Mouse (Mus musculus): ENCODE measurements around the gene Gpr173. TPM values are rescaled to one million over a fixed set of nuclear protein-coding genes. Genes with fewer than 3 reads are reported as not detected.

The Gpr173 gene
- total and polyA plus RNA-seq, 3 experiments, result not detected

DNA sequence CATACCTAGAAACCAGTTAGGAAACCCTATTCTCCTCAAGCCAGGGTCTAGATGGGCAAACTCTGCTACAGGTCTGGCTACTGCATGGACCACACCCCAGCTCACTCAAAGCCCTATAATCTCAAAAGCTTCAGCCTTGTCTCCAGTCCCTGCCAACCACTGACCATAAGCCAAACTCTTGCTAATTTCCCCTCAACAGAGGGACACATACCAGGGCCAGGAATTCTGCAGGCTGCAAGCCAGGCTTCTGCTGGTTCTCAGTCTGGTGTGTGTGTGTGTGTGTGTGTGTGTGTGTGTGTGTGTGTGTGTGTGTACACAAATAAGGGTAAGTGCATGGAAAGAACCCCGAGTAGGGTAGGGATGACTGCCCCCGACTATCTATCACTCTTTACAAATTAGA lies 2.1 kb downstream of the Gpr173 start:
- in situ Hi-C loops (cut with MboI; ENCODE audit: low pct_ligation_motif_present, low pct_unique_long_range_greater_than_20kb, low sequenced_read_pairs), result no loop called here

GRCm38 (mm10) chrX:152352553-152353153 lies 15.9 kb downstream of the Gpr173 start:
- no peaks in the 10 kb centered on the region for H3K27me3 ChIP-seq (replicated peaks)

More for the DNA sequence above, 2.1 kb downstream of the Gpr173 start:
- no peaks in the 10 kb centered on the region for H3K36me3 ChIP-seq (replicated peaks in 1 of 2; ENCODE audit: control insufficient read depth in 1 of 2, insufficient read depth in 1 of 2, low read length in 1 of 2)
- no peak overlapping the region for H3K4me3 ChIP-seq (replicated peaks in 1 of 3; ENCODE audit: low read depth in 2 of 3, low read length in 2 of 3, poor library complexity in 1 of 3)
- no peak overlapping the region for H3K4me2 ChIP-seq (ENCODE audit: insufficient read depth, low read depth, poor library complexity, severe bottlenecking)
- H3K27ac ChIP-seq (ENCODE audit: insufficient read depth, low read depth), result no peak overlapping the region
- no peaks in the 10 kb centered on the region for H3K4me1 ChIP-seq (ENCODE audit: control insufficient read depth in 1 of 2, insufficient read depth in 2 of 2)
- H3K9ac ChIP-seq (ENCODE audit: insufficient read depth, low read depth), result no peak overlapping the region
- no peak for DNase-seq (ENCODE audit: extremely low read depth)
- TF ChIP-seq RCOR1 (conservative IDR thresholded peaks at IDR 0.05; ENCODE audit: low read depth, low read length), result no peak
- TF ChIP-seq POLR2AphosphoS2 (IDR thresholded peaks at IDR 0.05; ENCODE audit: low read depth, low read length), result no peak
- no peak for TF ChIP-seq HCFC1 (IDR thresholded peaks at IDR 0.05; ENCODE audit: low read depth, low read length)
- no peak for TF ChIP-seq GABPA (IDR thresholded peaks at IDR 0.05; ENCODE audit: insufficient replicate concordance, low read depth, low read length)
- no peak for TF ChIP-seq CHD1 (IDR thresholded peaks at IDR 0.05; ENCODE audit: low read depth, low read length)
- no peak for TF ChIP-seq PAX5 (IDR thresholded peaks at IDR 0.05; ENCODE audit: low read length)
- TF ChIP-seq USF2 (conservative IDR thresholded peaks at IDR 0.05; ENCODE audit: low read depth, low read length), result no peak
- TF ChIP-seq USF1 (IDR thresholded peaks at IDR 0.05; ENCODE audit: low read depth, low read length), result no peak
- no peak for TF ChIP-seq ETS1 (conservative IDR thresholded peaks at IDR 0.05; ENCODE audit: low read depth, low read length)
- TF ChIP-seq EP300 (IDR thresholded peaks at IDR 0.05; ENCODE audit: low read length), result no peak
- no peak for TF ChIP-seq TCF12 (IDR thresholded peaks at IDR 0.05; ENCODE audit: low read depth, low read length)
- TF ChIP-seq JUN (IDR thresholded peaks at IDR 0.05; ENCODE audit: insufficient read depth, low read depth, low read length), result no peak
- TF ChIP-seq ZKSCAN1 (IDR thresholded peaks at IDR 0.05; ENCODE audit: borderline replicate concordance, low read depth, low read length), result no peak
- no peak for TF ChIP-seq JUND (conservative IDR thresholded peaks at IDR 0.05; ENCODE audit: low read depth, low read length)
- no peak for TF ChIP-seq SMC3 (IDR thresholded peaks at IDR 0.05; ENCODE audit: low read depth, low read length)
- no peak for TF ChIP-seq ZMIZ1 (IDR thresholded peaks at IDR 0.05; ENCODE audit: low read depth, low read length)
- no peak for TF ChIP-seq MAX (IDR thresholded peaks at IDR 0.05; ENCODE audit: low read length)
- no peak for TF ChIP-seq UBTF (IDR thresholded peaks at IDR 0.05; ENCODE audit: low read depth, low read length)
- no peak for TF ChIP-seq ZNF384 (IDR thresholded peaks at IDR 0.05; ENCODE audit: low read depth, low read length)
- no peaks in the 10 kb centered on the region for H3K9me3 ChIP-seq (replicated peaks; ENCODE audit: low read length)
- dilution Hi-C loops (cut with MboI; ENCODE audit: extremely low pct_ligation_motif_present, extremely low pct_unique_long_range_greater_than_20kb, low sequenced_read_pairs), result no loop called here
- H3K79me2 ChIP-seq (replicated peaks; ENCODE audit: control insufficient read depth, extremely low read depth, insufficient read depth, poor library complexity, severe bottlenecking), result no peaks in the 10 kb centered on the region
- no peaks in the 10 kb centered on the region for H3K27me3 ChIP-seq (replicated peaks)

More at GRCm38 (mm10) chrX:152352553-152353153, 15.9 kb downstream of the Gpr173 start:
- Histone ChIP-seq H3K79me2 (replicated peaks; ENCODE audit: control insufficient read depth, extremely low read depth, insufficient read depth, poor library complexity, severe bottlenecking) (no peaks in the 10 kb centered on the region), H3K36me3 (replicated peaks in 1 of 2; ENCODE audit: control insufficient read depth in 1 of 2, insufficient read depth in 1 of 2, low read length in 1 of 2) (no peaks in the 10 kb centered on the region), H3K9me3 (replicated peaks; ENCODE audit: low read length) (no peaks in the 10 kb centered on the region), H3K27ac (ENCODE audit: insufficient read depth, low read depth) (no peak overlapping the region), H3K4me2 (ENCODE audit: insufficient read depth, low read depth, poor library complexity, severe bottlenecking) (no peak overlapping the region), H3K4me1 (ENCODE audit: control insufficient read depth in 1 of 2, insufficient read depth in 2 of 2) (no peaks in the 10 kb centered on the region), H3K4me3 (replicated peaks in 1 of 3; ENCODE audit: low read depth in 2 of 3, low read length in 2 of 3, poor library complexity in 1 of 3) (no peak overlapping the region), H3K9ac (ENCODE audit: insufficient read depth, low read depth) (no peak overlapping the region)
- in situ Hi-C loops (cut with MboI; ENCODE audit: low pct_ligation_motif_present, low pct_unique_long_range_greater_than_20kb, low sequenced_read_pairs) (no loop called here), dilution Hi-C loops (cut with MboI; ENCODE audit: extremely low pct_ligation_motif_present, extremely low pct_unique_long_range_greater_than_20kb, low sequenced_read_pairs) (no loop called here)
- no peak for TF ChIP-seq TCF12 (IDR thresholded peaks at IDR 0.05; ENCODE audit: low read depth, low read length)
- peak; percentile 51 for TF ChIP-seq SMC3 (IDR thresholded peaks at IDR 0.05; ENCODE audit: low read depth, low read length)
- no peak for TF ChIP-seq MYC (IDR thresholded peaks at IDR 0.05; ENCODE audit: low read depth, low read length)
- no peak for TF ChIP-seq NELFE (IDR thresholded peaks at IDR 0.05; ENCODE audit: low read depth, low read length)
- TF ChIP-seq GABPA (IDR thresholded peaks at IDR 0.05; ENCODE audit: insufficient replicate concordance, low read depth, low read length), result no peak
- no peak for TF ChIP-seq POLR2AphosphoS2 (IDR thresholded peaks at IDR 0.05; ENCODE audit: low read depth, low read length)
- no peak for TF ChIP-seq CHD2 (IDR thresholded peaks at IDR 0.05; ENCODE audit: low read length)
- no peak for TF ChIP-seq ZKSCAN1 (IDR thresholded peaks at IDR 0.05; ENCODE audit: borderline replicate concordance, low read depth, low read length)
- TF ChIP-seq MAZ (IDR thresholded peaks at IDR 0.05; ENCODE audit: low read depth, low read length), result no peak
- TF ChIP-seq BHLHE40 (IDR thresholded peaks at IDR 0.05; ENCODE audit: low read depth, low read length), result peak; percentile 39; the same call in 1 of the 2 replicates
- TF ChIP-seq EP300 (IDR thresholded peaks at IDR 0.05; ENCODE audit: low read length), result no peak
- peak in 1 of 2 experiments; percentile 69; a peak in 2 of 4 replicates for TF ChIP-seq CTCF (conservative IDR thresholded peaks at IDR 0.05 in 1 of 2, IDR thresholded peaks at IDR 0.05 in 1 of 2; ENCODE audit: low read depth in 2 of 2, low read length in 2 of 2)
- TF ChIP-seq MEF2A (IDR thresholded peaks at IDR 0.05; ENCODE audit: borderline replicate concordance, low read depth, low read length), result no peak
- TF ChIP-seq RAD21 (IDR thresholded peaks at IDR 0.05; ENCODE audit: low read depth, low read length), result peak; percentile 74
- no peak for TF ChIP-seq RCOR1 (conservative IDR thresholded peaks at IDR 0.05; ENCODE audit: low read depth, low read length)
- no peak for TF ChIP-seq UBTF (IDR thresholded peaks at IDR 0.05; ENCODE audit: low read depth, low read length)
- TF ChIP-seq PAX5 (IDR thresholded peaks at IDR 0.05; ENCODE audit: low read length), result no peak
- TF ChIP-seq HCFC1 (IDR thresholded peaks at IDR 0.05; ENCODE audit: low read depth, low read length), result no peak
- no peak for TF ChIP-seq ZNF384 (IDR thresholded peaks at IDR 0.05; ENCODE audit: low read depth, low read length)
- peak; percentile 74 for DNase-seq (ENCODE audit: extremely low read depth)

Measured in CH12.LX (cell line).